In genomic region chr17:27977008-27977636, GRCm38 (mm10) we compare ENCODE assay signal across 13 mouse cellular contexts.
"Had no signal": no experiment of that assay in that cellular context is flagged by ENCODE, and none has a peak within 500 bp of the region (broad histone marks: within the 10 kb centered on the region; RNA-seq: fewer than 3 reads in every experiment).

No protein-coding gene starts in this region.

- DNase-seq: kidney, adult 18-20 months; kidney, postnatal 10 days; kidney, postnatal 4 days; lung, adult 2 months; lung, postnatal 36 days; right cerebral cortex, postnatal 25 days; thymus, adult 18-20 months; thymus, postnatal 14 days had no signal

- H3K4me3 ChIP-seq: limb, embryonic 10.5 days; liver, embryonic 15.5 days; midbrain, embryonic 10.5 days; neural tube, embryonic 13.5 days had no signal

- H3K27ac ChIP-seq: limb, embryonic 10.5 days; liver, embryonic 15.5 days; midbrain, embryonic 10.5 days; neural tube, embryonic 13.5 days; stomach, postnatal 0 days had no signal
